Mouse (Mus musculus) embryonic facial prominence, embryonic 10.5 days (tissue): ENCODE data around the gene Kcng4. TPM values are rescaled to one million over a fixed set of nuclear protein-coding genes. Genes with fewer than 3 reads are reported as not detected.

Source experiments
- polyA plus RNA-seq: library from polyadenylated mRNA; unstranded; fragments of >200 nt; fragmentation: Nextera tagmentation; extraction: Ambion mirVana; gene quantifications from 2 replicates; pipeline ENCODE4 v1.2.1, GENCODE M21; 2016

Kcng4 gene
- polyA plus RNA-seq, 1 experiment from 2014 or later, result 0.22 TPM

Other genes starting within 250 kb of the Kcng4 start
- 7.3 and 7.6 TPM in 2 replicates for gene Mlycd, start 240.8 kb downstream of the Kcng4 start, polyA plus RNA-seq
- gene Osgin1, start 201.6 kb downstream of the Kcng4 start, polyA plus RNA-seq, result 0.43 and 0.47 TPM in 2 replicates
- 8.8 and 9.4 TPM in 2 replicates for gene Necab2, start 189.0 kb downstream of the Kcng4 start, polyA plus RNA-seq
- 1.9 and 2.1 TPM in 2 replicates for gene Slc38a8, start 134.0 kb downstream of the Kcng4 start, polyA plus RNA-seq
- gene Mbtps1, start 76.9 kb downstream of the Kcng4 start, polyA plus RNA-seq, result 120 and 121 TPM in 2 replicates
- gene Hsdl1, start 60.5 kb downstream of the Kcng4 start, polyA plus RNA-seq, result 42.0 and 43.5 TPM in 2 replicates
- gene Dnaaf1, start 60.4 kb downstream of the Kcng4 start, polyA plus RNA-seq, result 0.11 and 0.15 TPM in 2 replicates
- 15.7 and 17.8 TPM in 2 replicates for gene Taf1c, start 30.5 kb downstream of the Kcng4 start, polyA plus RNA-seq
- 0.27 TPM in 1 of 2 replicates, not detected in the other for gene Adad2, start 22.9 kb downstream of the Kcng4 start, polyA plus RNA-seq
- gene Wfdc1, start 30.7 kb upstream of the Kcng4 start, polyA plus RNA-seq, result 3.8 and 4.5 TPM in 2 replicates
- gene Atp2c2, start 64.3 kb upstream of the Kcng4 start, polyA plus RNA-seq, result 3.8 and 4.1 TPM in 2 replicates
- gene Tldc1, start 142.7 kb upstream of the Kcng4 start, polyA plus RNA-seq, result 12.8 and 14.5 TPM in 2 replicates
- 137 and 149 TPM in 2 replicates for gene Cotl1, start 204.9 kb upstream of the Kcng4 start, polyA plus RNA-seq
- gene Klhl36, start 226.6 kb upstream of the Kcng4 start, polyA plus RNA-seq, result 10.4 and 11.3 TPM in 2 replicates